Mouse (Mus musculus) c-Kit-positive CD71-positive TER-119-negative erythroid progenitor cells, embryonic 14.5 days (primary cell): ENCODE measurements around the gene Fam43b.

Experiments used
- DNase-seq: peaks from one replicate; pipeline ENCODE4 v3.0.0-alpha.2; 2013; ENCODE audit warnings: low read depth

Gene Fam43b

DNA sequence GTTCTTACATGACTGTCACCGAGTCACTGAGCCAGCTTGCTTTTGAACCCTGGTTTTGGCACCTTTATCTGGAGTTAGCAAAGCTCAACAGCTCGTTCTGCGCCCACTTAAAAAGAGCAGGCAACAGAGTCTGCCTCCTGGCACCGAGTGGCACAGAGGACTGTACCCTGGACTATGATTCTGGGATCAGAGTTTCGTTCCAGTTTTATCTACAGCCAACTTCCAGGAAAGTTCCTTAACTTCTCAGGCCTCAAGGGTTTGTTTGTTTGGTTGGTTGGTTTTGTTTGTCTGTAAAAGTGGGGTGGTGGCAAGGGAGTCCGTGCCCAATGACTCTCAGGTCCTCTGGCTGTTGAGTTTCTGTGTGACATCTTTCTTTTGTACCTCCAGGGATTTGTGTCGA lies 47.6 kb downstream of the Fam43b start:
- no peak for DNase-seq

GRCm38 (mm10) chr4:138347280-138347679 lies 49.0 kb downstream of the Fam43b start:
- no peak for DNase-seq

DNA sequence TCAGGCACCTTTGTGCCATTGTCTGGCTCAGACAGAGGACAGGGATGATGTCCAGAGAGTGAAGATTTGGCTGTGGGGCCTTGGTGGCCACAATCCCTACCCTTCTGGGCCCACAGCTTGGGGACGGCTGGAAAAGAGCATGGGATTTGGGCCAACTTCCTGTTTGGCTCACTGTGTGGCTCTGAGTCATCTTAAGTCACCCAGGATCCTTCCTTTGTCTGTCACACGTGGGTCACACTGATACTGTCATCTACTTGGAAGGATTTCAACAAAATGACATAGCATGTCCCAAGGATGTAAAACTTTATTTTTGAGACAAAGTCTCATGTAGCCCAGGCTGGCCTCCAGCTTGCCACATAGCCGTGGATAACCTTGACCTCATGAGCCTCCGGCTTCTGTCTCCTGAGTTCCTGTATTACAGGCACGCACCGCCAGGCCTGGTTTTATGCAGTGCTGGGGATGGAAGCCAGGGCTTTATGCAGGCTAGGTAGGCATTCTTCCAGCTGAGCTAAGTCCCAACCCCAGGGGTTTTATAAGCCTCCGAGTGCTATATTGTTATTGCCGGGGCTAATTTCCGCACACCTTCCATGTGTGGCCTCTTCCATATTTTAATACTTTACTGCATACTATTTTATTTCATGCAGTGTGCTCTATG lies 51.3 kb downstream of the Fam43b start:
- no peak for DNase-seq
